Mouse (Mus musculus) induced T-regulatory cell, adult 2 months (primary cell): ENCODE data around the gene Pappa.

Source experiments
- DNase-seq: peaks from one replicate; pipeline ENCODE4 v3.0.0-alpha.2; 2012; ENCODE audit warnings: low read depth

The Pappa gene

GRCm38 (mm10) chr4:65328486-65329308, 204.7 kb downstream of the Pappa start:
- no peak for DNase-seq

GRCm38 (mm10) chr4:65333718-65334117, 209.7 kb downstream of the Pappa start:
- DNase-seq, result no peak

GRCm38 (mm10) chr4:65341766-65342165, 217.8 kb downstream of the Pappa start:
- DNase-seq, result no peak

GRCm38 (mm10) chr4:65350521-65350920, 226.5 kb downstream of the Pappa start:
- DNase-seq, result no peak

GRCm38 (mm10) chr4:65354580-65354979, 230.6 kb downstream of the Pappa start:
- no peak for DNase-seq

GRCm38 (mm10) chr4:65367135-65367534, 243.2 kb downstream of the Pappa start:
- no peak for DNase-seq

- DNase-seq, result no peak
These were observed 248.8 kb downstream of the Pappa start for GRCm38 (mm10) chr4:65372731-65373130.

GRCm38 (mm10) chr4:65373841-65374240, 249.9 kb downstream of the Pappa start:
- no peak for DNase-seq

- no peak for DNase-seq
These were observed 252.6 kb downstream of the Pappa start for GRCm38 (mm10) chr4:65376571-65376970.

GRCm38 (mm10) chr4:65379461-65379860, 255.5 kb downstream of the Pappa start:
- DNase-seq, result no peak

- no peak for DNase-seq
These were observed 259.1 kb downstream of the Pappa start for GRCm38 (mm10) chr4:65383070-65383469.

- no peak for DNase-seq
These were observed 267.0 kb downstream of the Pappa start for GRCm38 (mm10) chr4:65391001-65391400.

- no peak for DNase-seq
These were observed 272.8 kb downstream of the Pappa start for GRCm38 (mm10) chr4:65396806-65397205.

- no peak for DNase-seq
These were observed 275.5 kb downstream of the Pappa start for GRCm38 (mm10) chr4:65399457-65399856.

- DNase-seq, result no peak
These were observed 278.3 kb downstream of the Pappa start for GRCm38 (mm10) chr4:65402286-65402685.

- DNase-seq, result no peak
These were observed 279.1 kb downstream of the Pappa start for GRCm38 (mm10) chr4:65402836-65403634.
